Mouse (Mus musculus) midbrain, embryonic 13.5 days (tissue): ENCODE results near the gene Ldhal6b. TPM values are rescaled to one million over a fixed set of nuclear protein-coding genes. Genes with fewer than 3 reads are reported as not detected.

Experiments used
- ATAC-seq: fragments of 200-750 bp; cut with Nextera tagmentation; 2 replicates; pipeline ENCODE4 v1.8.0; 2017; ENCODE audit warnings: mild to moderate bottlenecking, moderate TSS enrichment, moderate library complexity
- H3K27ac ChIP-seq: fragments of 300-500 bp; sonication (generic); 2 replicates; pipeline ENCODE4 v1.5.1; 2015; ENCODE audit warnings: inconsistent platforms, mild to moderate bottlenecking, moderate library complexity
- H3K27me3 ChIP-seq: fragments of 300-500 bp; sonication (generic); 2 replicates; pipeline ENCODE4 v1.6.1; 2015; ENCODE audit warnings: mild to moderate bottlenecking, inconsistent platforms
- H3K36me3 ChIP-seq: fragments of 300-500 bp; sonication (generic); 2 replicates; pipeline ENCODE4 v1.6.1; 2015; ENCODE audit warnings: mild to moderate bottlenecking, inconsistent platforms
- H3K4me1 ChIP-seq: fragments of 300-500 bp; sonication (generic); replicated peaks from 2 replicates; pipeline ENCODE4 v1.6.1; 2015; ENCODE audit warnings: inconsistent platforms
- H3K4me2 ChIP-seq: fragments of 300-500 bp; sonication (generic); replicated peaks from 2 replicates; pipeline ENCODE4 v1.6.1; 2015; ENCODE audit warnings: moderate library complexity, mild to moderate bottlenecking, inconsistent platforms
- H3K4me3 ChIP-seq: fragments of 300-500 bp; sonication (generic); replicated peaks from 2 replicates; pipeline ENCODE4 v1.5.1; 2015; ENCODE audit warnings: mild to moderate bottlenecking, inconsistent platforms
- H3K9ac ChIP-seq: fragments of 300-500 bp; sonication (generic); replicated peaks from 2 replicates; pipeline ENCODE4 v1.6.1; 2015; ENCODE audit warnings: mild to moderate bottlenecking, inconsistent platforms
- H3K9me3 ChIP-seq: fragments of 300-500 bp; sonication (generic); 2 replicates; pipeline ENCODE4 v1.6.1; 2016; ENCODE audit warnings: mild to moderate bottlenecking, inconsistent platforms
- WGBS: fragments of 180-500 bp; shearing (Covaris S2); methylation state at CpG from one replicate; pipeline ENCODE4 v1.1.7; 2015; 5-methylcytosine and 5-hydroxymethylcytosine counted together
- polyA plus RNA-seq: library from polyadenylated mRNA; unstranded; fragments of >200 nt; fragmentation: Nextera tagmentation; extraction: Ambion mirVana; gene quantifications from 2 replicates; pipeline ENCODE4 v1.2.1, GENCODE M21; 2015

The Ldhal6b gene
- polyA plus RNA-seq, 1 experiment from 2014 or later: not detected

- H3K4me2 ChIP-seq: no peak overlapping the region
- WGBS: 36% methylated on average over 10 of the region's 10 CpGs
Measured at GRCm38 (mm10) chr17:5406566-5406965, 12.0 kb downstream of the Ldhal6b start.

GRCm38 (mm10) chr17:5403885-5404284, 14.7 kb downstream of the Ldhal6b start:
- Histone ChIP-seq H3K4me1 (peaks cover 10% of the 10 kb centered on the region; the same call in 1 of the 2 replicates), H3K27me3 (peaks cover 43% of the 10 kb centered on the region), H3K9ac (no peak overlapping the region), H3K4me3 (no peak overlapping the region), H3K9me3 (no peaks in the 10 kb centered on the region), H3K4me2 (no peak overlapping the region), H3K27ac (no peak overlapping the region), H3K36me3 (no peaks in the 10 kb centered on the region)
- WGBS: 87% methylated on average over 6 of the region's 6 CpGs
- ATAC-seq: no peak

More at GRCm38 (mm10) chr17:5406566-5406965, 12.0 kb downstream of the Ldhal6b start:
- peaks cover 10% of the 10 kb centered on the region; the same call in 1 of the 2 replicates for H3K4me1 ChIP-seq
- H3K4me3 ChIP-seq: no peak overlapping the region
- no peak overlapping the region for H3K27ac ChIP-seq
- H3K9me3 ChIP-seq: no peaks in the 10 kb centered on the region
- peaks cover 30% of the 10 kb centered on the region for H3K27me3 ChIP-seq
- peaks cover 14% of the 10 kb centered on the region for H3K36me3 ChIP-seq
- H3K9ac ChIP-seq: no peak overlapping the region
- ATAC-seq: no peak

- H3K9ac ChIP-seq: no peak overlapping the region
- peak; percentile 67 for ATAC-seq
- peak overlapping the region; percentile 30; the same call in 1 of the 2 replicates for H3K4me2 ChIP-seq
- H3K9me3 ChIP-seq: no peaks in the 10 kb centered on the region
- no peak overlapping the region for H3K27ac ChIP-seq
- peaks cover 11% of the 10 kb centered on the region; the same call in 1 of the 2 replicates for H3K4me1 ChIP-seq
- H3K27me3 ChIP-seq: peaks cover 50% of the 10 kb centered on the region
- H3K4me3 ChIP-seq: no peak overlapping the region
- H3K36me3 ChIP-seq: no peaks in the 10 kb centered on the region
- 27% methylated on average over 8 of the region's 8 CpGs for WGBS
Measured at GRCm38 (mm10) chr17:5402624-5403023, 15.9 kb downstream of the Ldhal6b start.

- Histone ChIP-seq H3K9ac (no peak overlapping the region), H3K4me3 (no peak overlapping the region), H3K36me3 (no peaks in the 10 kb centered on the region), H3K27me3 (peaks cover 50% of the 10 kb centered on the region), H3K9me3 (no peaks in the 10 kb centered on the region), H3K4me2 (peak overlapping the region; percentile 30), H3K27ac (no peak overlapping the region), H3K4me1 (peaks cover 15% of the 10 kb centered on the region; the same call in 1 of the 2 replicates)
- ATAC-seq: 0 out of 2 replicates have a peak, but pooled peaks have one; percentile 39
- 6% methylated on average over 9 of the region's 9 CpGs for WGBS
Measured at GRCm38 (mm10) chr17:5402069-5402468, 16.5 kb downstream of the Ldhal6b start.

- Histone ChIP-seq H3K9me3 (no peaks in the 10 kb centered on the region), H3K4me2 (no peak overlapping the region), H3K36me3 (no peaks in the 10 kb centered on the region), H3K27me3 (peaks cover 50% of the 10 kb centered on the region), H3K4me1 (peaks cover 13% of the 10 kb centered on the region; the same call in 1 of the 2 replicates), H3K4me3 (no peak overlapping the region), H3K27ac (no peak overlapping the region), H3K9ac (no peak overlapping the region)
- ATAC-seq: no peak
- 93% methylated on average over 10 of the region's 10 CpGs for WGBS
Measured at GRCm38 (mm10) chr17:5401288-5401687, 17.3 kb downstream of the Ldhal6b start.

GRCm38 (mm10) chr17:5400435-5401090, 18.0 kb downstream of the Ldhal6b start:
- 82% methylated on average over 14 of the region's 14 CpGs for WGBS
- no peak for ATAC-seq
- Histone ChIP-seq H3K27ac (no peak overlapping the region), H3K4me3 (no peak overlapping the region), H3K36me3 (no peaks in the 10 kb centered on the region), H3K27me3 (peaks cover 47% of the 10 kb centered on the region), H3K9me3 (no peaks in the 10 kb centered on the region), H3K4me2 (no peak overlapping the region), H3K4me1 (peaks cover 13% of the 10 kb centered on the region; the same call in 1 of the 2 replicates), H3K9ac (no peak overlapping the region)

- peak overlapping the region; percentile 33 for H3K4me2 ChIP-seq
- H3K9ac ChIP-seq: 0 out of 2 replicates have a peak overlapping the region, but pooled peaks have one; percentile 49
- WGBS: 32% methylated on average over 33 of the region's 33 CpGs
- no peak overlapping the region for H3K27ac ChIP-seq
- H3K4me1 ChIP-seq: peaks cover 9% of the 10 kb centered on the region; the same call in 1 of the 2 replicates
- H3K9me3 ChIP-seq: peaks cover 8% of the 10 kb centered on the region; the same call in 1 of the 2 replicates
- H3K27me3 ChIP-seq: peaks cover 20% of the 10 kb centered on the region
- no peak overlapping the region for H3K4me3 ChIP-seq
- H3K36me3 ChIP-seq: no peaks in the 10 kb centered on the region
- ATAC-seq: peak; percentile 87
Measured at GRCm38 (mm10) chr17:5397148-5398007, 21.2 kb downstream of the Ldhal6b start.

GRCm38 (mm10) chr17:5396213-5396612, 22.4 kb downstream of the Ldhal6b start:
- Histone ChIP-seq H3K27ac (no peak overlapping the region), H3K9ac (no peak overlapping the region), H3K4me3 (no peak overlapping the region), H3K36me3 (no peaks in the 10 kb centered on the region), H3K4me2 (no peak overlapping the region), H3K27me3 (peaks cover 17% of the 10 kb centered on the region), H3K9me3 (peaks cover 8% of the 10 kb centered on the region; the same call in 1 of the 2 replicates), H3K4me1 (peaks cover 5% of the 10 kb centered on the region; the same call in 1 of the 2 replicates)
- no peak for ATAC-seq
- WGBS: 65% methylated on average over 5 of the region's 5 CpGs

GRCm38 (mm10) chr17:5395454-5396205, 22.9 kb downstream of the Ldhal6b start:
- 90% methylated on average over 16 of the region's 16 CpGs for WGBS
- no peak overlapping the region for H3K27ac ChIP-seq
- peaks cover 5% of the 10 kb centered on the region; the same call in 1 of the 2 replicates for H3K4me1 ChIP-seq
- no peaks in the 10 kb centered on the region for H3K36me3 ChIP-seq
- H3K4me2 ChIP-seq: no peak overlapping the region
- H3K4me3 ChIP-seq: no peak overlapping the region
- no peak overlapping the region for H3K9ac ChIP-seq
- peaks cover 13% of the 10 kb centered on the region for H3K27me3 ChIP-seq
- ATAC-seq: no peak
- peaks cover 8% of the 10 kb centered on the region; the same call in 1 of the 2 replicates for H3K9me3 ChIP-seq

GRCm38 (mm10) chr17:5390682-5391081, 27.9 kb downstream of the Ldhal6b start:
- 58% methylated on average over 10 of the region's 10 CpGs for WGBS
- Histone ChIP-seq H3K4me1 (no peaks in the 10 kb centered on the region), H3K4me2 (no peak overlapping the region), H3K4me3 (no peak overlapping the region), H3K9me3 (peaks cover 8% of the 10 kb centered on the region; the same call in 1 of the 2 replicates), H3K27ac (no peak overlapping the region), H3K36me3 (no peaks in the 10 kb centered on the region), H3K27me3 (no peaks in the 10 kb centered on the region), H3K9ac (no peak overlapping the region)
- ATAC-seq: no peak

GRCm38 (mm10) chr17:5388351-5388750, 30.2 kb downstream of the Ldhal6b start:
- Histone ChIP-seq H3K36me3 (no peaks in the 10 kb centered on the region), H3K4me3 (no peak overlapping the region), H3K4me1 (no peaks in the 10 kb centered on the region), H3K27ac (no peak overlapping the region), H3K27me3 (no peaks in the 10 kb centered on the region), H3K9ac (no peak overlapping the region), H3K4me2 (no peak overlapping the region), H3K9me3 (peaks cover 4% of the 10 kb centered on the region; the same call in 1 of the 2 replicates)
- WGBS: 59% methylated on average over 3 of the region's 3 CpGs
- no peak for ATAC-seq
